Mouse (Mus musculus): Measurements from ENCODE around the gene Pacsin2.
"Not testable (repeated sequence)": the region's sequence is repeated elsewhere in the genome, so short reads cannot be mapped to it uniquely, and the experiment has no call there.

GRCm38 (mm10) chr15:83360899-83361298, 103.5 kb downstream of the Pacsin2 start:
- not testable (repeated sequence) for TF ChIP-seq CTCF (IDR thresholded peaks at IDR 0.05; ENCODE audit: borderline replicate concordance, control insufficient read depth, extremely low read depth, insufficient read depth, low read length, poor library complexity); POLR2A (IDR thresholded peaks at IDR 0.05; ENCODE audit: control insufficient read depth, extremely low read depth, insufficient read depth, low read length, poor library complexity)

Measured in thymus, adult 2 months (tissue).